Mouse (Mus musculus): ENCODE data around the gene Stau1. TPM values are rescaled to one million over a fixed set of nuclear protein-coding genes. Genes with fewer than 3 reads are reported as not detected.

Gene Stau1
- total and polyA plus RNA-seq, 3 experiments: 14.3 to 48.1 TPM; not detected in 1

DNA sequence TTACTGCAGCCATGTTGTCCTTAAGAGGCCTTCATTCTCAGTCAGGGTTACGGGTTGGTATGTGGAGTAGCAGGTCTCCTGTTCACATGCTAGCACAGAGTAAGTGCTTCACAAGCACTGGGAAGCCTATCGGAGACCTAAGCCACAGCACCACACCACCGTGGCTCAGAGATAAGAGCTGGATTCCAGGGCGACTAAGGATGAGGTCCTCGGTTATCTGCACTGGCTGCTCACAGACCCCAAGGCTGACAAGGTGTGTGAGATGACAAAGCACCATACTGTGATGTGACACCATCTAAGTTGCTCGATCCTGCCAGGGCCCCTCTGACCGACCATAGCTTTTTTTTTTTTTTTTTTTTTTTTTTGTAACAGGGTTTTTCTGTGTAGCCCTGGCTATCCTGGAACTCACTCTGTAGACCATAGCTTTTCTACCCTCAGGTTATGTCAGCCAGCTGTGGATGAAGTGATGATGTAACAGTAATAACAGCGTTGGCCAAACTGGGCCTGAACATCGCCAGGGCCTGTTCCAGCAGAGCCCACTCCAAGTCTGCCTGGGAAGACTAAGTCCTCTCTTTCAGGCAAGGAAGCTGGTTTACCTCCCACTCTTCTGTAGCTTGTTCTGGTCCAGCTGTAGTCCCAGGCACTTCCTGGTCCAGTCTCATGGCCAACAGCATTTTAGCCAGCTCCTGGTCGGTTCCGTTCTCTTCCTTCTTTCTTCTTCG lies 47.5 kb upstream of the Stau1 start (continued):
- TF ChIP-seq RAD21 (IDR thresholded peaks at IDR 0.05; ENCODE audit: low read depth, low read length) (no peak), JUND (IDR thresholded peaks at IDR 0.05; ENCODE audit: low read depth, low read length) (no peak), RCOR1 (IDR thresholded peaks at IDR 0.05; ENCODE audit: low read depth, low read length) (peak; percentile 70), USF2 (IDR thresholded peaks at IDR 0.05; ENCODE audit: borderline replicate concordance in 1 of 2, insufficient read depth in 1 of 2, low read depth in 1 of 2, low read length in 2 of 2) (no peak), NRF1 (IDR thresholded peaks at IDR 0.05; ENCODE audit: insufficient read depth, low read depth, low read length, poor library complexity, severe bottlenecking) (no peak), HCFC1 (IDR thresholded peaks at IDR 0.05; ENCODE audit: low read depth, low read length) (peak; percentile 57; the same call in 1 of the 2 replicates), POLR2A (IDR thresholded peaks at IDR 0.05; ENCODE audit: control insufficient read depth in 1 of 2, insufficient read depth in 1 of 2, low read depth in 1 of 2, low read length in 2 of 2, poor library complexity in 1 of 2) (peak in 1 of 2 experiments; percentile 45; a peak in 1 of 4 replicates), SMC3 (IDR thresholded peaks at IDR 0.05; ENCODE audit: low read depth, low read length) (no peak)

- no peaks in the 10 kb centered on the region for H3K79me2 ChIP-seq (ENCODE audit: control insufficient read depth, insufficient read depth, low read length, poor library complexity)
- peaks cover 8 to 17% of the 10 kb centered on the region in 2 experiments for H3K4me1 ChIP-seq (ENCODE audit: control insufficient read depth in 1 of 2, insufficient read depth in 2 of 2, low read length in 2 of 2)
- H3K9me3 ChIP-seq (replicated peaks; ENCODE audit: insufficient read depth, low read length): no peaks in the 10 kb centered on the region
- no peak for DNase-seq (ENCODE audit: low read depth, low spot score)
- H3K4me3 ChIP-seq (ENCODE audit: control insufficient read depth in 1 of 2, insufficient read depth in 1 of 2, low read depth in 2 of 2, low read length in 2 of 2): no peak overlapping the region
- no peaks in the 10 kb centered on the region for H3K27me3 ChIP-seq (ENCODE audit: control insufficient read depth in 1 of 2, insufficient read depth in 2 of 2, low read length in 2 of 2)
- no peak overlapping the region for H3K27ac ChIP-seq (ENCODE audit: control insufficient read depth, low read depth, low read length)
- TF ChIP-seq UBTF (IDR thresholded peaks at IDR 0.05; ENCODE audit: borderline replicate concordance, insufficient read depth, low read depth, low read length) (no peak), TCF12 (IDR thresholded peaks at IDR 0.05; ENCODE audit: low read depth, low read length) (no peak), TAL1 (IDR thresholded peaks at IDR 0.05; ENCODE audit: low read length) (peak; percentile 19; the same call in 1 of the 2 replicates)
- H3K9ac ChIP-seq (ENCODE audit: control insufficient read depth, low read depth, low read length, poor library complexity, severe bottlenecking): no peak overlapping the region
- H3K36me3 ChIP-seq (ENCODE audit: control insufficient read depth in 1 of 2, insufficient read depth in 2 of 2, low read length in 2 of 2): peaks cover 8 to 17% of the 10 kb centered on the region in 2 experiments
Observed at GRCm38 (mm10) chr2:167039386-167039785, 43.3 kb upstream of the Stau1 start.

GRCm38 (mm10) chr2:167038716-167039115 lies 42.6 kb upstream of the Stau1 start:
- H3K27ac ChIP-seq (ENCODE audit: control insufficient read depth, low read depth, low read length): no peak overlapping the region
- H3K9ac ChIP-seq (ENCODE audit: control insufficient read depth, low read depth, low read length, poor library complexity, severe bottlenecking): no peak overlapping the region
- peaks cover 10% of the 10 kb centered on the region in 2 experiments for H3K36me3 ChIP-seq (ENCODE audit: control insufficient read depth in 1 of 2, insufficient read depth in 2 of 2, low read length in 2 of 2)
- H3K4me1 ChIP-seq (ENCODE audit: control insufficient read depth in 1 of 2, insufficient read depth in 2 of 2, low read length in 2 of 2): peaks cover 3 to 11% of the 10 kb centered on the region in 2 experiments
- H3K9me3 ChIP-seq (replicated peaks; ENCODE audit: insufficient read depth, low read length): no peaks in the 10 kb centered on the region
- DNase-seq (ENCODE audit: low read depth, low spot score): no peak
- no peaks in the 10 kb centered on the region for H3K79me2 ChIP-seq (ENCODE audit: control insufficient read depth, insufficient read depth, low read length, poor library complexity)
- H3K27me3 ChIP-seq (ENCODE audit: control insufficient read depth in 1 of 2, insufficient read depth in 2 of 2, low read length in 2 of 2): no peaks in the 10 kb centered on the region
- H3K4me3 ChIP-seq (ENCODE audit: control insufficient read depth in 1 of 2, insufficient read depth in 1 of 2, low read depth in 2 of 2, low read length in 2 of 2): no peak overlapping the region
- TF ChIP-seq NELFE (IDR thresholded peaks at IDR 0.05; ENCODE audit: low read depth, low read length) (no peak), USF2 (IDR thresholded peaks at IDR 0.05; ENCODE audit: borderline replicate concordance in 1 of 2, insufficient read depth in 1 of 2, low read depth in 1 of 2, low read length in 2 of 2) (no peak), ZKSCAN1 (IDR thresholded peaks at IDR 0.05; ENCODE audit: low read depth, low read length) (no peak), MAX (IDR thresholded peaks at IDR 0.05; ENCODE audit: low read length) (no peak), SIN3A (IDR thresholded peaks at IDR 0.05; ENCODE audit: low read length) (no peak), CHD2 (IDR thresholded peaks at IDR 0.05; ENCODE audit: low read length) (no peak)

Measured in MEL (cell line).